Mouse (Mus musculus) liver, embryonic 12.5 days (tissue): Measurements from ENCODE around the gene Tmem59l. TPM values are rescaled to one million over a fixed set of nuclear protein-coding genes. Genes with fewer than 3 reads are reported as not detected.

Source experiments
- ATAC-seq: fragments of 200-750 bp; cut with Nextera tagmentation; 2 replicates; pipeline ENCODE4 v1.8.0; 2017; ENCODE audit warnings: moderate number of reproducible peaks, mild to moderate bottlenecking, moderate library complexity
- H3K27ac ChIP-seq: fragments of 300-500 bp; sonication (generic); 2 replicates; pipeline ENCODE4 v1.5.1; 2016; ENCODE audit warnings: mild to moderate bottlenecking
- H3K27me3 ChIP-seq: fragments of 300-500 bp; sonication (generic); replicated peaks from 2 replicates; pipeline ENCODE4 v1.6.1; 2016; ENCODE audit warnings: mild to moderate bottlenecking, moderate library complexity
- H3K36me3 ChIP-seq: fragments of 300-500 bp; sonication (generic); 2 replicates; pipeline ENCODE4 v1.6.1; 2016; ENCODE audit warnings: mild to moderate bottlenecking, moderate library complexity
- H3K4me1 ChIP-seq: fragments of 300-500 bp; sonication (generic); 2 replicates; pipeline ENCODE4 v1.6.1; 2016
- H3K4me2 ChIP-seq: fragments of 300-500 bp; sonication (generic); 2 replicates; pipeline ENCODE4 v1.6.1; 2016; ENCODE audit warnings: mild to moderate bottlenecking, moderate library complexity
- H3K4me3 ChIP-seq: fragments of 300-500 bp; sonication (generic); 2 replicates; pipeline ENCODE4 v1.5.1; 2016; ENCODE audit warnings: mild to moderate bottlenecking, moderate library complexity
- H3K9ac ChIP-seq: fragments of 300-500 bp; sonication (generic); 2 replicates; pipeline ENCODE4 v1.6.1; 2016; ENCODE audit warnings: mild to moderate bottlenecking, moderate library complexity
- H3K9me3 ChIP-seq: fragments of 300-500 bp; sonication (generic); replicated peaks from 2 replicates; pipeline ENCODE4 v1.6.1; 2016; ENCODE audit warnings: mild to moderate bottlenecking, moderate library complexity
- WGBS: fragments of 180-500 bp; shearing (Covaris S2); methylation state at CpG from one replicate; pipeline ENCODE4 v1.1.7; 2016; ENCODE audit not compliant: insufficient replicate concordance; 5-methylcytosine and 5-hydroxymethylcytosine counted together
- polyA plus RNA-seq: library from polyadenylated mRNA; unstranded; fragments of >200 nt; fragmentation: Nextera tagmentation; extraction: Ambion mirVana; gene quantifications from 2 replicates; pipeline ENCODE4 v1.2.1, GENCODE M21; 2016

Tmem59l gene
- polyA plus RNA-seq: 0.18 and 0.37 TPM in 2 replicates

DNA sequence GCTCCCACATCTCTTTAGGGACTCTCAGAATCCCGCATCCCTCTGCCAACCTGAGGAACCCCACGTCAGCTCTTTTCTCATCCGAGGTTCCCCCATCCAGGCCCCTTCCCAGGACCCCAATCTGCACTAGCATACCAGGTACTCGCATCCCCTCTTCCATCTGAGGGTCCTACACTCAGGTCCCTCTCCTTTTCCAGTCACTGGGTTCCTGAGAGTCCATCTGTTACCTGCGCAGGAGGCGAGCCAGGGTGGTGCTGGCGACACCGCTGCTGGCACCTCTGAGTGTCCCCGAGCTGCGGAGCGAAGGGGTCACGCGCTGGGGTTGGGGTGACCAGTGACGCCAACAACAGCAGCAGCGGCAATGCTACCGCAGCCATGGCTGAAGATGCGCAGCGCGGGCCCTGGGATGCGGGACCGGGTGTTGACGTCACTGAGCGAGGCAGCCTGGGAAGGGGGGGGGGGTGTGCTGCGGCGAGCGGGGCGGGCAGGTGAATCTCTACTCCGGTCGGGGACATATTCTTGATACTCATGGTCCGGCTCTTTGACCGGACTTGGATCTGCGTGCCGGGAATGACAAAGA is at the start of gene Tmem59l:
TSS of gene Tmem59l (minus strand) at position 418 of the 580 bp plus-strand sequence.
- H3K4me2 ChIP-seq: peak within 1 kb of the TSS; percentile 60
- no peaks in the 10 kb centered on the region for H3K9me3 ChIP-seq
- H3K4me1 ChIP-seq: peaks cover 27% of the 10 kb centered on the region
- H3K36me3 ChIP-seq: no peaks in the 10 kb centered on the region
- no peak within 1 kb of the TSS for H3K27ac ChIP-seq
- peak within 1 kb of the TSS; percentile 37 for H3K4me3 ChIP-seq
- ATAC-seq: no peak
- peaks cover 100% of the 10 kb centered on the region for H3K27me3 ChIP-seq
- WGBS: 12% methylated on average over 33 of the region's 33 CpGs
- no peak within 1 kb of the TSS for H3K9ac ChIP-seq

DNA sequence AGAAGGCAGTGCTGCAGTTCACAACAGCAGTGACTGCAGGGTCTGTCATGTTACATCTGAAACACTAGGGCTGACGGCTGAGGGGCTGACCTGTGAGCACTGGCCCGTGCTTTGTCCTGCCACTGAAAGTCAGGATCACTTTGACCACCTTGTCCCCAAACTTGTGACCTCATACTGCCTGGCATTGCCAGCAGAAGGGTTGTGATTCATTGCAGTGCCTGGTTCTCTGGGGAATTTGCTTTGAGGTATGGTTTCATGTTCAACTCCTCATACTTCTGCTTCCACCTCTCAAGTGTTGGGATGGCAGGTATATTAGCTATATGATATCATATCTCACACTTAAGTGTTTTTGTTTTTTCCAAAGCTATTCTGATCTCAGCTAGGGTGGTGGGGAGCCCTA is 48.5 kb upstream of the Tmem59l start:
- H3K4me2 ChIP-seq: no peak overlapping the region
- H3K27me3 ChIP-seq: no peaks in the 10 kb centered on the region
- H3K9ac ChIP-seq: no peak overlapping the region
- peaks cover 71% of the 10 kb centered on the region for H3K36me3 ChIP-seq
- H3K9me3 ChIP-seq: no peaks in the 10 kb centered on the region
- no peak overlapping the region for H3K4me3 ChIP-seq
- no peak for ATAC-seq
- H3K27ac ChIP-seq: no peak overlapping the region
- peaks cover 17% of the 10 kb centered on the region for H3K4me1 ChIP-seq
- WGBS: 86% methylated on average over 2 of the region's 2 CpGs

DNA sequence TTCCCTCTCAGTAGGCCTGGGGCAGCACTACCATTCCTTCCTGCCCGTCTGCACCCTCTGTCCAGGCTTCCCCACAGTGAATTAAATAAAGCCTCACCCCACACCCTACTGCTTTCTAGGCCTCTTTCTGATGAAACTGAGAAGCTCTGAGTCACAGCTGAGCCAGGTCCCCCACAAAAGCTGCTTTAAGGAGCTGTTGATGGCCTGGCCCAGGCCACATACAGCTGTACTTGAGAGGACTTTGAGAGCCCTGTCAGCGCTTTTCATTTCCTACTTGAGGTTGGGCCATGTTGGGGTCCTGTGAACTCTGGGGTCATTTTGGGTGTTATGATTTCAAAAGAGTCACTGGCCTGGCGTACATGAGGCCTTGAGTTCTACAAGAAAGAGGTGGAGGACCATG is 48.1 kb upstream of the Tmem59l start:
- Histone ChIP-seq H3K9ac (no peak overlapping the region), H3K27ac (no peak overlapping the region), H3K27me3 (no peaks in the 10 kb centered on the region), H3K36me3 (peaks cover 74% of the 10 kb centered on the region), H3K4me1 (peaks cover 14% of the 10 kb centered on the region), H3K4me3 (no peak overlapping the region), H3K9me3 (no peaks in the 10 kb centered on the region), H3K4me2 (no peak overlapping the region)
- ATAC-seq: no peak
- WGBS: 94% methylated on average over 3 of the region's 3 CpGs

DNA sequence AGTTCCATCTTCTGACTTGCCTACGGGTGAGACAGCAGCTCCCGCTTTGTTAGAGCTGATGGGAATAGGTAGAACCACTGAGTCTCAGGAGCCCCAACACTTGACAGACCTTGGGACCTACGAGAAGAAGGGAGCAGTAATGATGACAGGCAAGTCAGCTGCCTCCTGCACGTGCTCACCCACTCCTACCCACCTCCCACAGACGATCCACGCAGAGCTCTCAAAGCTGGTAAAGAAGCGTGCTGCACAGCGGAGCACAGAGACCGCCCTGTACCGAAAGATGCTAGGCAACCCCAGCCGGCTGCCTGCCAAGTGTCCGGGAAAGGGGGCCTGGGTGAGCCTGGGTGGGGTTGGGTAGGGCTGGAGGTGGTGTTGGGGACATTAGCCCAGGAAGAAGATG is 47.1 kb upstream of the Tmem59l start:
- WGBS: 86% methylated on average over 12 of the region's 12 CpGs
- no peak for ATAC-seq
- Histone ChIP-seq H3K4me3 (no peak overlapping the region), H3K9me3 (no peaks in the 10 kb centered on the region), H3K4me1 (peaks cover 20% of the 10 kb centered on the region), H3K27me3 (no peaks in the 10 kb centered on the region), H3K27ac (no peak overlapping the region), H3K4me2 (no peak overlapping the region), H3K36me3 (peaks cover 84% of the 10 kb centered on the region), H3K9ac (no peak overlapping the region)

DNA sequence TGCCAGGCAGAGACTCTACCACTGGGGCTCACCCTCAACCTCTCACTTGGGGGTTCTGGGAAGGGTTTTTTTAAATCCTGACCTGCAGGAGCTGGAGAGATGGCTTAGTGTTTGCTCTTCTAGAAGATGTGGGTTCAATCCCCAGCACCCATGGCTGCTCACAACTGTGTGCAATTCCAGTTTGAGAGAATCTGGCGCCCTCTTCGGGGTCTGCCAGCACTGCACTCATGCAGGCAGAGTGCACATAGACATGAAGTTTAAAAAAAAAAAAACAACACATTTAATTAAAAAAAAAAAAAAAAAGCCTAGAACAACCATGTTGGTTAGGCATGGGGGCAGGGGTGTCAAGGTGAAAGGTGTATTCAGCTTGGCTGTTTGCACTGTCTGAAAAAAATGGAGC is 43.2 kb upstream of the Tmem59l start:
- Histone ChIP-seq H3K27me3 (no peaks in the 10 kb centered on the region), H3K4me3 (0 out of 2 replicates have a peak overlapping the region, but pooled peaks have one; percentile 0), H3K4me1 (peaks cover 37% of the 10 kb centered on the region), H3K4me2 (peak overlapping the region; percentile 75), H3K36me3 (peaks cover 59% of the 10 kb centered on the region), H3K9me3 (no peaks in the 10 kb centered on the region), H3K27ac (peak overlapping the region; percentile 94), H3K9ac (peak overlapping the region; percentile 96; the same call in 1 of the 2 replicates)
- 92% methylated on average over 2 of the region's 2 CpGs for WGBS
- ATAC-seq: no peak

DNA sequence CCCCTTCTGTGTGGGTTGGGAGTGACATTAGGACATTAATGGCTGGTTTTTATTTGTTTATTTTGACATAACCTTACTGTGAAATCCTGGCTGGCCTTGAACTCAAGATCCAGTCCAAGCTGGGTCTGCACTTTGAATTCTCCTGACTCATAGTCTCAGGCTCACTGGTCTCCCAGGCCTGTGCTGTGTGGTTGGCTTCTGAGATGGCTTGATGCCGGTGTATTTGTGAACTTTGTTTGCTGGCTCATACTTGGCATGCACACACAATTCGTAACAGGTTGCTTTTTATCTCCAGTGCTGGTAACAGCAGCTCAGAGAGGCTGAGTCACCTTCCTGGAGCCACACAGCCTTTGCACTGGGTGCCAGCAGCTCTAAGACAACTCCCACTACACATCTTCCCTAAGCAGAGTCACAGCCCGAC is 42.6 kb upstream of the Tmem59l start:
- H3K27me3 ChIP-seq: no peaks in the 10 kb centered on the region
- no peak for ATAC-seq
- WGBS: 67% methylated on average over 3 of the region's 3 CpGs
- peak overlapping the region; percentile 34 for H3K4me3 ChIP-seq
- H3K9ac ChIP-seq: peak overlapping the region; percentile 96
- no peaks in the 10 kb centered on the region for H3K9me3 ChIP-seq
- peaks cover 54% of the 10 kb centered on the region for H3K36me3 ChIP-seq
- H3K27ac ChIP-seq: peak overlapping the region; percentile 94
- H3K4me2 ChIP-seq: peak overlapping the region; percentile 75
- peaks cover 37% of the 10 kb centered on the region for H3K4me1 ChIP-seq

DNA sequence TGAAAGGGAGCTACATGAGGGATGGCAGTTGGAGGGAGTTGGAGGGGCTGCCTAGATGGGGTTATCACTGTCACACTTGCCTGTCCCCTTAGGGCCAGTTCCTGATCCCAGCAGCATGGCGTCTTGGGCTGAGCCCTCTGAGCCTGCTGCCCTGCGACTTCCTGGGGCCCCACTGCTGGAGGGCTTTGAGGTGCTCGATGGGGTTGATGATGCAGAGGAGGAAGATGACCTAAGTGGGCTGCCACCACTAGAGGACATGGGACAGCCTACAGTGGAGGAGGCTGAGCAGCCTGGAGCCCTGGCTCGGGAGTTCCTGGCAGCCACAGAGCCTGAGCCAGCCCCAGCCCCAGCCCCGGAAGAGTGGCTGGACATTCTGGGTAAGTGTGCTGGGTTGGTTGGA is 42.1 kb upstream of the Tmem59l start:
- H3K9ac ChIP-seq: peak overlapping the region; percentile 96
- 30% methylated on average over 5 of the region's 5 CpGs for WGBS
- H3K4me3 ChIP-seq: peak overlapping the region; percentile 34
- H3K36me3 ChIP-seq: peaks cover 49% of the 10 kb centered on the region
- H3K4me1 ChIP-seq: peaks cover 37% of the 10 kb centered on the region
- no peaks in the 10 kb centered on the region for H3K9me3 ChIP-seq
- peak overlapping the region; percentile 94 for H3K27ac ChIP-seq
- H3K27me3 ChIP-seq: no peaks in the 10 kb centered on the region
- no peak for ATAC-seq
- peak overlapping the region; percentile 75 for H3K4me2 ChIP-seq

DNA sequence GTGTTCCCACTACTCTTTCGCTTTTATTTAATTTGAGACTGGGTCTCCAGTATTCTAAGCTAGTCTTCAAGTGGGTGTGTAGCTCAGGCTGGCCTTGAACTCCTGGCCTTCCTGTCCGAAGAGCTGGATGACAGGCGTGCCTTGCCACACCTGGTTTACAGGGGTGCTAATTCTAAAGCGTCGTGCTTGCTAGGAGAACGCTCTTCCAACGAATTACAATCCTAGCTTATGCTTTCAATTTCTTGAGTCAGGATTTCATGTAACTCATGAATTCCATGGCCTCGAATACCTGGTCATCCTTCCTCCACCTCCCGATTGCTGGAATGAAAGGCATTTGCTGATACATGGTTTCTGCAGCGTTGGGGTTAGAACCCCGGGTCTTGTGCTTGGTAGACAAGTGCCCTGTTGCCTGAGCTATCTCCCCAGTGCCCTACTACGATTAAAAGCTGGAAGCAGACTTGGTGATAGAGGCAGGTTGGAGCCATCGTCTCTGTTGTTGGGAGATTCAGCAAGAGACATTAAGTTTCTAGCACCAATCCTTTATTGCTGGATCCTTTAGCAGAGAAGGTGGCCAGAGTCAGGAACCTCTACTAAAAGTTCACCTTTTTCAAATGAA is 41.1 kb upstream of the Tmem59l start:
- H3K4me3 ChIP-seq: peak overlapping the region; percentile 86
- H3K9ac ChIP-seq: peak overlapping the region; percentile 96
- no peaks in the 10 kb centered on the region for H3K9me3 ChIP-seq
- peak overlapping the region; percentile 94 for H3K27ac ChIP-seq
- no peaks in the 10 kb centered on the region for H3K27me3 ChIP-seq
- peaks cover 39% of the 10 kb centered on the region for H3K36me3 ChIP-seq
- H3K4me1 ChIP-seq: peaks cover 44% of the 10 kb centered on the region
- H3K4me2 ChIP-seq: peak overlapping the region; percentile 75
- 12% methylated on average over 13 of the region's 13 CpGs for WGBS
- no peak for ATAC-seq

DNA sequence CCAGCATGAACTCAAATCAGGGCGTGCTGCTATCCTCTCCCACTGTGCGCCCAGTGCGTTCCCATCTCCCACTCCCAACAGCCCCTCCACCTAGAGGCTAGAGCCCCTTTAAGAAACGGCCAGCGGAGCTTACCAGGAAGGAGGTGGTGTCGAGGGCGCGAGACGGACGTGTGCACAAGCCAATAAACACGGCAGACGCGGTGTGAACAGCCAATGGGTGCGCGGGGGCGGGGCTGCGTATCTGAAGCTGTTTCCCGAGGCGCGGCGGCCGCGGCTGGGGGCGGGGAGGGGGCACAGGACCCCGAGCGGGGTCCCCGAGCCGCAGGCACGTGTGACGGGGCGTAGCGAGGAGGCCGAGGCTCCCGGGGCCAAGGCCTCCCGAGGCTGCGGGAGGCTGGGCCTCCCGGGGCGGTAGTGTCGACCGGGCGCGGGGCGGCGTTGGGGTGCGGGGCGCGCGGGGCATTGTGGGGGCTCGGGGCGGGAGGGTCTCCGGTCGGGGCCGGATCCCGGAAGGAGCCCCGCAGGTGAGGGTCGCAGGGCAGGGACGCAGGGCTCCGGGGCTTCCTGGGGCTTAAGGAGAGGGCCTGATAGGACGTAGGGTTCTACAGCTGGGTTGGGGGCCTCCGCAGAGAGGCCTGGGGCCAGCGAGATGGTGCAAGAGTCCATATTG is 40.5 kb upstream of the Tmem59l start, which contains the start of the genes Fkbp8 and Kxd1:
TSS of gene Fkbp8 (plus strand) at position 213 of the 670 bp plus-strand sequence.
TSS of gene Kxd1 (minus strand) at position 445 of the 670 bp plus-strand sequence.
- ATAC-seq: peak; percentile 83
- Histone ChIP-seq H3K36me3 (peaks cover 32% of the 10 kb centered on the region), H3K4me2 (peak within 1 kb of the TSS; percentile 75), H3K27me3 (no peaks in the 10 kb centered on the region), H3K9ac (peak within 1 kb of the TSS; percentile 96), H3K4me3 (peak within 1 kb of the TSS; percentile 86), H3K9me3 (no peaks in the 10 kb centered on the region), H3K27ac (peak within 1 kb of the TSS; percentile 94), H3K4me1 (peaks cover 45% of the 10 kb centered on the region)
- 1% methylated on average over 46 of the region's 61 CpGs for WGBS

DNA sequence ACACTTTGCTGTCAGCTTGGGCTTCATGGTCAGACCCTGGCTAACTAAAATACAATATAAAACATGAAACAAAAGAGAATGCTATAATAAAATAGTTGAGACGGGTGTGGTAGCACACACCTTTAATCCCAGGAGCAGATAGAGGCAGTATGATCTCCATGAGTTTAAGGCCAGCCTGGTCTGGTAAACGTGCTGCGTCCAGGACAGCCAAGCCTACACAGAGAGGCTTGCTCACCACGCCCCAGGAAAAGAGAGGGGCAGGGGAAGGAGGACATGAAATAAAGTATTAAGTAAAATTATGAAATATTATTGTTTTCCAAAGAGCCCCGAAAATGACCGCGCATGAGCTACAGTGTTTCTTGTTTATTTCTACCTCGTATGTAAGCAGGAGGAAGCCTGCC is 40.0 kb upstream of the Tmem59l start:
- 3% methylated on average over 8 of the region's 8 CpGs for WGBS
- H3K36me3 ChIP-seq: peaks cover 27% of the 10 kb centered on the region
- H3K27ac ChIP-seq: peak overlapping the region; percentile 94
- peak overlapping the region; percentile 96 for H3K9ac ChIP-seq
- no peaks in the 10 kb centered on the region for H3K9me3 ChIP-seq
- H3K4me2 ChIP-seq: peak overlapping the region; percentile 75
- no peaks in the 10 kb centered on the region for H3K27me3 ChIP-seq
- H3K4me3 ChIP-seq: peak overlapping the region; percentile 86
- ATAC-seq: peak; percentile 54
- H3K4me1 ChIP-seq: peaks cover 49% of the 10 kb centered on the region

DNA sequence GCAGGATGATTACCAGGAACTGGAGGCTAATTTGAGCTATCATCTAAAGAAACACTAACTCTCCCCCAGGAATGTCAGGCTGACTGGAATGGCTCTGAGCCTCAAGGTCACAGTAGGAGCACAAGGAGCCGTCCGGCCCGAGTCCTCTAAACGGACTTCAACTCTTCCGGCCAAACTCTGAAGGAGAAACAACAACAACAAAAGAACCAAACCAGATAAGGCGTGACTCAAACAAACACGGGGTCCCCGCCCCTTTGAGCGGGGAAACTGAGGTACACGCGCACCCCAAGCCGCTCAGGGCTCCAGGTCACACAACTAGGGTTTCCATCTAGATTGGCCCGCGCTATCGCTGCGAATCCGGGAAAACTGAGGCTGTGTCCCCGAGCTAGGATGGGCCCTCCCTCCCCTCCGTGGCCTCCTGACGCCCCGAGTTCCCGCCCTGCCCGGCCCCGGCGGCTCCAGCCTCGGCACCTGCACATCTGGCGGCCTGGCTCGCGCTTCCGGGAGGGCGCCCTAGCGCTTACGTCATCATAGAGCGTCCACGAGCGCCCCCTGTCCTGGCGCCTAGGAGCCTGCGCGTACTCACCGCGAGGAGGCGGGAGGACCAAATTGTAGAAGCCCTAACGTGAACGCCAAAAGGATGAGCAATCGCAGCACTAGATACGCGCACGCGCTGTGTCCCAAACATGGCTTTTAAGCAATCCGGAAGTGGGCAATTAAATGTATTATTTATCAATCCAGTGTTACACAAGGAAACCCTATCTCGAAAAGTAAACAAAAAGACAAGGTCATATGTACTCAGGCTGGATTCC is 35.6 kb upstream of the Tmem59l start:
- Histone ChIP-seq H3K9me3 (no peaks in the 10 kb centered on the region), H3K4me2 (peak overlapping the region; percentile 76), H3K4me3 (peak overlapping the region; percentile 74), H3K9ac (peak overlapping the region; percentile 81), H3K27ac (peak overlapping the region; percentile 88), H3K27me3 (no peaks in the 10 kb centered on the region), H3K36me3 (peaks cover 28% of the 10 kb centered on the region), H3K4me1 (peaks cover 39% of the 10 kb centered on the region)
- ATAC-seq: peak; percentile 82
- under 1% methylated on average over 51 of the region's 51 CpGs for WGBS
